Mouse (Mus musculus) C2C12 (cell line): ENCODE results near the gene Cdkl2.

Experiments
- CTCF ChIP-seq: IDR thresholded peaks from one replicate; pipeline ENCODE4 v1.5.1; 2011; ENCODE audit not compliant: control insufficient read depth, insufficient read depth, insufficient read length
- MAX ChIP-seq: IDR thresholded peaks from one replicate; pipeline ENCODE4 v1.6.1; 2011; ENCODE audit warnings: mild to moderate bottlenecking, control low read depth
- MYOD1 ChIP-seq: IDR thresholded peaks from one replicate; pipeline ENCODE4 v1.6.1; 2011; ENCODE audit warnings: low read depth; ENCODE audit not compliant: control insufficient read depth, insufficient read length
- USF1 ChIP-seq: IDR thresholded peaks from one replicate; pipeline ENCODE4 v1.6.1; 2011; ENCODE audit warnings: low read depth, mild to moderate bottlenecking, control low read depth, moderate library complexity

- no peak for TF ChIP-seq CTCF
- no peak for TF ChIP-seq MAX
- TF ChIP-seq MYOD1 = no peak
- TF ChIP-seq USF1 = no peak
These were observed 36.7 kb upstream of the Cdkl2 start for GRCm38 (mm10) chr5:92080400-92080799.
